Mouse (Mus musculus): ENCODE data around the gene Gm3618. TPM values are rescaled to one million over a fixed set of nuclear protein-coding genes. Genes with fewer than 3 reads are reported as not detected.
"Not testable (repeated sequence)": the region's sequence is repeated elsewhere in the genome, so short reads cannot be mapped to it uniquely, and the experiment has no call there.

The Gm3618 gene
- total RNA-seq (2014; fragmentation: Nextera tagmentation) (not detected in 2 replicates), total RNA-seq (2017) (not detected in 2 replicates)

DNA sequence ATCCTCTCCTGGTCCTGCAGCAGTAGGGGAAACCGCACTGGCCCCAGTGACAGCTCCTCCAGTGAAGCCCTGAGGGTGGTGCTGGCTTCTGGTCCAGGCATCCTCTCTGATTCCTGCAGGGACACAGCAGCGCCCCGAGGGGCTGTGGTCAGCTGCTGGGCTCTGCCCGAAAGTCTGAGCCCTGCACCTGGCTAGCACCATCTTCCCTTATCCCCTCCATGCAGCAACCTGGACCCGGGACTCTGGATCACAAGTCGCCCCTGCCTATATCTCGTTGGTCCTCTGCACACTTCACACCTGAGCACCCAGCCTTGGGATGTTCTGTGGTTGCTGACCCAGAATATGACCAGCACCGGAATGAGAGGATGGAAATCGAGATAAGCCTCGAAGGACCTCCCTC, at the start of gene Gm3618:
Gene Gm3618 (minus strand): TSS at position 101 of the 400 bp plus-strand sequence.
- ATAC-seq (replicated peaks; ENCODE audit: low FRiP score, low TSS enrichment, poor library complexity, severe bottlenecking): not testable (repeated sequence)

DNA sequence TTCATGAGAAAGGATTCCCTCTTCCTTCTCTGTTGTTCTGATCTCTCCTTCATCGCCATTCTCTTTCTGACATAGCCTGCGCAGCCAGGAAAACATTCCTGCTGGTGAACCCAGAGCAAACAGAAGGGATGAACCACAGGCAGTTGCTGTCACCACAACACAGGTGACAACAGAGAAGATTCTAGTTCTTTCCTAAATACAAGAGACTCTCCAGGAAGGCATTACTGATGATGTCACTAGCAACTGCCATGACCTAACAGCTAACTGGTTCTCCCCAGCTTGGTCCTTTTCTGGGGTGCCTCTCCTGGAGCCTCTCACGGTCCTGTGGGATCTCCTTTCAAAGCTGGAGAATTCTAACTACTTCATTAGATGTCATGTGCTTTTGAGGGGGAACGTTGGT, 46.7 kb upstream of the Gm3618 start, which contains the start of gene Gm16440:
Gene Gm16440 (minus strand): TSS at position 101 of the 400 bp plus-strand sequence.
- ATAC-seq (replicated peaks; ENCODE audit: low FRiP score, low TSS enrichment, poor library complexity, severe bottlenecking): not testable (repeated sequence)

DNA sequence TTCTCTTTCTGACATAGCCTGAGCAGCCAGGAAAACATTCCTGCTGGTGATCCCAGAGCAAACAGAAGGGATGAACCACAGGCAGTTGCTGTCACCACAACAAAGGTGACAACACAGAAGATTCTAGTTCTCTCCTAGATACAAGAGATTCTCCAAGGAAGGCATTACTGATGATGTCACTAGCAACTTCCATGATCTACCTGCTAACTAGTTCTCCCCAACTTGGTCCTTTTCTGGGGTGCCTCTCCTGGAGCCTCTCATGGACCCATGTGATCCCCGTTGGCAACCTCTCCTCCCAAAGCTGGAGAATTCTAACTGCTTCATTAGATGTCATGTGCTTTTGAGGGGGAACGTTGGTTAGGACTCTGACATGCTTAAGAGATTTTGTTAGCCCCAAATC, 38.7 kb downstream of the Gm3618 start, which contains the start of gene Gm21103:
Gene Gm21103 (minus strand): TSS at position 101 of the 400 bp plus-strand sequence.
- ATAC-seq (replicated peaks; ENCODE audit: low FRiP score, low TSS enrichment, poor library complexity, severe bottlenecking): not testable (repeated sequence)

DNA sequence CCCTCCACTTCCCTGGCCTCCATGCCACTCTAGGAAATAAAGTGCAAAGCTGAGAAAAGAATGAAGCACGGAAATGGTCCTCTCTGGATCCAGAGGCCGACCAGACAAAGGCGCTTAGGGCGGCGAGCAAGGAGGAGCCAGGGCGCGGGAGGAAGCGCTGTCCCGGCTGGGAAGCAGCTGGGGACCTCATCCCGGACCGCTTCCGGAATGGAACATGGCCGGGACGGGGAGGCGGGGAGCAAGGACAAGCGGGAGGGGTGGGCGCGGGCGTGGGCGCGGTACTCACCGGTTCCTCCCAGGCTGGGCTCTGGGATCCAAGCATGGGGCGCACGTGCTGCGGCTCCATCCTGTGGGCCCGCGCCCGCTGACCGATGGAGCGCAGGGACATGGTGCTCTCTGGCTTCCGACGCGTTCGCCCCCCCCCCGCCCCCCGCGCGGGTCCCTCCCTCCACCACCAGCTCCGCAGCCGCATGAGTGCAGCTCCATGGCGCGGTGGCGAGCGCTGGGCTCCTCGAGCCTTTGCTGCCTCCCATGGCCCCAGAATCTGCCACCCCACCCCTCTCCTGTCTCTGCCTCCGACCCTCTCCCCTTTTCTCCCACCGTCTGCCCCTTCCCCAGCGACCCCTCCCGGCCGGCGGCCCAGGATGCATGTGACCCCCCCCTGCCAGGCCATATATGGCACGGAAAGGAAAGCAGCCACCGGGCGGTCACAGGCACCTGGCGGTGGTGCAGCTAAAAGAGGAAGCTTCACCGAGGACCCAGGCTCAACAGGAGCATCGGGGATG, 56.4 kb downstream of the Gm3618 start, which contains the start of gene Gm3411:
Gene Gm3411 (minus strand): TSS at position 320 of the 785 bp plus-strand sequence.
- ATAC-seq (replicated peaks; ENCODE audit: low FRiP score, low TSS enrichment, poor library complexity, severe bottlenecking): not testable (repeated sequence)

Other genes starting within 250 kb of the Gm3618 start
- gene Gm8206, start 249.7 kb downstream of the Gm3618 start, total RNA-seq (2014; fragmentation: Nextera tagmentation): not detected in 2 replicates
- gene Gm8206, start 249.7 kb downstream of the Gm3618 start, total RNA-seq (2017): not detected in 2 replicates
- gene Gm3468, start 235.0 kb downstream of the Gm3618 start, total RNA-seq (2014; fragmentation: Nextera tagmentation): not detected in 2 replicates
- 0.65 TPM in 1 of 2 replicates, not detected in the other for gene Gm3468, start 235.0 kb downstream of the Gm3618 start, total RNA-seq (2017)
- gene Gm3476, start 217.9 kb downstream of the Gm3618 start, total RNA-seq (2014; fragmentation: Nextera tagmentation): not detected in 2 replicates
- gene Gm3476, start 217.9 kb downstream of the Gm3618 start, total RNA-seq (2017): not detected in 2 replicates
- gene Gm21560, start 124.4 kb downstream of the Gm3618 start, total RNA-seq (2014; fragmentation: Nextera tagmentation): not detected in 2 replicates
- gene Gm21560, start 124.4 kb downstream of the Gm3618 start, total RNA-seq (2017): not detected in 2 replicates
- not detected in 2 replicates for gene Gm3411, start 56.4 kb downstream of the Gm3618 start, total RNA-seq (2014; fragmentation: Nextera tagmentation)
- gene Gm3411, start 56.4 kb downstream of the Gm3618 start, total RNA-seq (2017): not detected in 2 replicates
- not detected in 2 replicates for gene Gm21103, start 38.8 kb downstream of the Gm3618 start, total RNA-seq (2014; fragmentation: Nextera tagmentation)
- gene Gm21103, start 38.8 kb downstream of the Gm3618 start, total RNA-seq (2017): not detected in 2 replicates
- gene Gm16440, start 46.6 kb upstream of the Gm3618 start, total RNA-seq (2014; fragmentation: Nextera tagmentation): not detected in 2 replicates
- gene Gm16440, start 46.6 kb upstream of the Gm3618 start, total RNA-seq (2017): not detected in 2 replicates
- gene Gm3591, start 68.8 kb upstream of the Gm3618 start, total RNA-seq (2014; fragmentation: Nextera tagmentation): 1.1 TPM in 1 of 2 replicates, not detected in the other
- gene Gm3591, start 68.8 kb upstream of the Gm3618 start, total RNA-seq (2017): not detected in 2 replicates
- not detected in 2 replicates for gene Gm3594, start 100.9 kb upstream of the Gm3618 start, total RNA-seq (2014; fragmentation: Nextera tagmentation)
- gene Gm3594, start 100.9 kb upstream of the Gm3618 start, total RNA-seq (2017): not detected in 2 replicates
- gene Gm8356, start 193.6 kb upstream of the Gm3618 start, total RNA-seq (2014; fragmentation: Nextera tagmentation): not detected in 2 replicates
- not detected in 2 replicates for gene Gm8356, start 193.6 kb upstream of the Gm3618 start, total RNA-seq (2017)
- not detected in 2 replicates for gene Gm3629, start 246.9 kb upstream of the Gm3618 start, total RNA-seq (2014; fragmentation: Nextera tagmentation)
- not detected in 2 replicates for gene Gm3629, start 246.9 kb upstream of the Gm3618 start, total RNA-seq (2017)

All from megakaryocyte-erythroid progenitor cell, adult 5-6 weeks (primary cell).